Mouse (Mus musculus) left cerebral cortex, adult 2 months (tissue): ENCODE measurements around the gene 1700067P10Rik. TPM values are rescaled to one million over a fixed set of nuclear protein-coding genes. Genes with fewer than 3 reads are reported as not detected.

ENCODE experiments used
- DNase-seq, 2 experiments: peaks; one replicate each; pipeline ENCODE4 v3.0.0; 2021 to 2022; ENCODE audit warnings: low spot score in 2 of 2, mixed read lengths in 1 of 2; ENCODE audit errors: extremely low spot score in 1 of 2
- H3K27ac ChIP-seq: fragments of 200-600 bp; 2 replicates; pipeline ENCODE4 v1.8.1; 2022
- H3K4me3 ChIP-seq: fragments of 200-600 bp; 2 replicates; pipeline ENCODE4 v1.8.1; 2022
- CTCF ChIP-seq: fragments of 200-600 bp; IDR thresholded peaks from 2 replicates; pipeline ENCODE4 v1.8.1; 2022; ENCODE audit warnings: antibody characterized with exemption, mild to moderate bottlenecking, moderate library complexity
- intact Hi-C: fragments of 180-260 bp; cut with DNase I; formaldehyde crosslinking; loops from one replicate; pipeline ENCODE4 v1.15.1; 2025
- total RNA-seq, 2 experiments: library from RNA; stranded (reverse); gene quantifications; 2 replicates each; pipeline ENCODE4 v1.2.3; 2021

The 1700067P10Rik gene
- total RNA-seq, 2 experiments from 2014 or later = not detected

GRCm38 (mm10) chr17:48065081-48065501, 24.0 kb upstream of the 1700067P10Rik start:
- intact Hi-C loops = no loop called here
- DNase-seq = no peak
- TF ChIP-seq CTCF = no peak
- Histone ChIP-seq H3K27ac (no peak overlapping the region), H3K4me3 (no peak overlapping the region)

GRCm38 (mm10) chr17:48067083-48067614, 22.0 kb upstream of the 1700067P10Rik start:
- TF ChIP-seq CTCF = no peak
- intact Hi-C loops = no loop called here
- Histone ChIP-seq H3K4me3 (no peak overlapping the region), H3K27ac (no peak overlapping the region)
- no peak for DNase-seq

GRCm38 (mm10) chr17:48067729-48068128, 21.4 kb upstream of the 1700067P10Rik start:
- no peak for DNase-seq
- no peak overlapping the region for H3K4me3 ChIP-seq
- TF ChIP-seq CTCF = no peak
- H3K27ac ChIP-seq = no peak overlapping the region
- intact Hi-C loops = no loop called here

- Histone ChIP-seq H3K27ac (no peak overlapping the region), H3K4me3 (no peak overlapping the region)
- TF ChIP-seq CTCF = no peak
- intact Hi-C loops = no loop called here
- no peak for DNase-seq
These were observed 8.5 kb upstream of the 1700067P10Rik start for GRCm38 (mm10) chr17:48080626-48081025.

- H3K4me3 ChIP-seq = no peak overlapping the region
- no peak for DNase-seq
- intact Hi-C loops = no loop called here
- TF ChIP-seq CTCF = no peak
- no peak overlapping the region for H3K27ac ChIP-seq
These were observed 327 bp downstream of the 1700067P10Rik start for GRCm38 (mm10) chr17:48089446-48089845.

- DNase-seq = no peak
- intact Hi-C loops = no loop called here
- H3K4me3 ChIP-seq = no peak overlapping the region
- TF ChIP-seq CTCF = no peak
- no peak overlapping the region for H3K27ac ChIP-seq
These were observed 1.2 kb downstream of the 1700067P10Rik start for GRCm38 (mm10) chr17:48090305-48090704.

- no peak overlapping the region for H3K27ac ChIP-seq
- H3K4me3 ChIP-seq = no peak overlapping the region
- peak; percentile 17 for TF ChIP-seq CTCF
- intact Hi-C loops = no loop called here
- no peak for DNase-seq
These were observed 4.2 kb downstream of the 1700067P10Rik start for GRCm38 (mm10) chr17:48093286-48093817.

GRCm38 (mm10) chr17:48094820-48095680, 5.9 kb downstream of the 1700067P10Rik start:
- intact Hi-C loops = no loop called here
- no peak overlapping the region for H3K4me3 ChIP-seq
- TF ChIP-seq CTCF = no peak
- DNase-seq = no peak
- no peak overlapping the region for H3K27ac ChIP-seq

- no peak for TF ChIP-seq CTCF
- no peak for DNase-seq
- intact Hi-C loops = no loop called here
- H3K4me3 ChIP-seq = no peak overlapping the region
- H3K27ac ChIP-seq = no peak overlapping the region
These were observed 6.6 kb downstream of the 1700067P10Rik start for GRCm38 (mm10) chr17:48095718-48096121.

- intact Hi-C loops = no loop called here
- Histone ChIP-seq H3K27ac (no peak overlapping the region), H3K4me3 (no peak overlapping the region)
- DNase-seq = no peak
- TF ChIP-seq CTCF = no peak
These were observed 7.2 kb downstream of the 1700067P10Rik start for GRCm38 (mm10) chr17:48096321-48096720.

- DNase-seq = peak; percentile 20 to 30
These were observed 8.1 kb downstream of the 1700067P10Rik start for GRCm38 (mm10) chr17:48097011-48097742.

More at GRCm38 (mm10) chr17:48097011-48097742, 8.1 kb downstream of the 1700067P10Rik start:
- intact Hi-C loops = no loop called here
- no peak overlapping the region for H3K4me3 ChIP-seq
- no peak overlapping the region for H3K27ac ChIP-seq
- peak; percentile 39 for TF ChIP-seq CTCF
